Mouse (Mus musculus) T-helper 1 cell (primary cell): ENCODE data around the gene Ccdc61.

Source experiments
- in situ Hi-C: fragments of 300-600 bp; cut with MboI, MseI; formaldehyde crosslinking; loops from one replicate; pipeline ENCODE4 v1.15.1; 2025; ENCODE audit warnings: high pct_unique_total_duplicates

The Ccdc61 gene

GRCm38 (mm10) chr7:18868491-18868890 lies 41.7 kb downstream of the Ccdc61 start:
- in situ Hi-C loops = loop anchor here (5.0 kb wide), 1 partner anchor 126 kb away; no protein-coding TSS in a partner anchor

- in situ Hi-C loops = no loop called here
Observed at GRCm38 (mm10) chr7:18862801-18863200, 47.4 kb downstream of the Ccdc61 start.

- in situ Hi-C loops = no loop called here
Observed at GRCm38 (mm10) chr7:18858310-18858916, 51.8 kb downstream of the Ccdc61 start.

GRCm38 (mm10) chr7:18848395-18848794 lies 61.8 kb downstream of the Ccdc61 start:
- in situ Hi-C loops = no loop called here

- in situ Hi-C loops = no loop called here
Observed at GRCm38 (mm10) chr7:18844811-18845210, 65.4 kb downstream of the Ccdc61 start.

- in situ Hi-C loops = no loop called here
Observed at GRCm38 (mm10) chr7:18841174-18841567, 69.0 kb downstream of the Ccdc61 start.
